Mouse (Mus musculus): ENCODE results near the gene Clic3.

GRCm38 (mm10) chr2:25472550-25472949 lies 15.9 kb downstream of the Clic3 start:
- no peak for TF ChIP-seq GATA1 (IDR thresholded peaks at IDR 0.05; ENCODE audit: borderline replicate concordance, low read length)
- no peak for TF ChIP-seq FLI1 (IDR thresholded peaks at IDR 0.05; ENCODE audit: low read length)
